Mouse (Mus musculus): ENCODE results near the gene Wnt16. TPM values are rescaled to one million over a fixed set of nuclear protein-coding genes. Genes with fewer than 3 reads are reported as not detected.

Wnt16 gene
- polyA plus RNA-seq, 3 experiments from 2014 or later: 0.36 to 0.47 TPM; not detected in 1

- no peak for ATAC-seq
These were observed 38.3 kb downstream of the Wnt16 start for GRCm38 (mm10) chr6:22326289-22326688.

- no peak for ATAC-seq
These were observed 39.1 kb downstream of the Wnt16 start for GRCm38 (mm10) chr6:22327091-22327490.

DNA sequence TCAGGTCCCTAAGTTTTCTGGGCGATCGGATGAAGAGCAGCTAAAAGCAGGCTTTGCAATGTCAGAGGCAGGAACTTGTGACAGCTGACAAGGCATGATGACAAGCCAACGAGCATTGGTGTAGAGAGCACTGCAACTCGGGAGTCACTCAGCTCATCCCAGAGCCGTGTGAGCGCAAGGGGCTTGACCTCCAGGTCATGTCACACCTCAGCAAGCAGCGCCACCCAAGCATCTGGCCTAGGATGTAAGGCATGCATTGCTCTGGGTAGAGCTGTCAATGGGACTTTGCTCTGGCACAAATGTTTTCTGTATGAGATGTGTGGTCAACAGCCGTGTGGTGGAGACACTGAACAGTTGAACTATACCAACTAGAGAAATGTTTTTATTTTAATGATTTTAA, 39.9 kb downstream of the Wnt16 start:
- no peak for ATAC-seq

GRCm38 (mm10) chr6:22330169-22330960, 42.3 kb downstream of the Wnt16 start:
- ATAC-seq: peak; percentile 90

GRCm38 (mm10) chr6:22332548-22332947, 44.5 kb downstream of the Wnt16 start:
- ATAC-seq: no peak

- ATAC-seq: no peak
These were observed 51.9 kb downstream of the Wnt16 start for GRCm38 (mm10) chr6:22339763-22340542.

GRCm38 (mm10) chr6:22340779-22341178, 52.8 kb downstream of the Wnt16 start:
- no peak for ATAC-seq

GRCm38 (mm10) chr6:22343292-22343691, 55.3 kb downstream of the Wnt16 start:
- ATAC-seq: no peak

DNA sequence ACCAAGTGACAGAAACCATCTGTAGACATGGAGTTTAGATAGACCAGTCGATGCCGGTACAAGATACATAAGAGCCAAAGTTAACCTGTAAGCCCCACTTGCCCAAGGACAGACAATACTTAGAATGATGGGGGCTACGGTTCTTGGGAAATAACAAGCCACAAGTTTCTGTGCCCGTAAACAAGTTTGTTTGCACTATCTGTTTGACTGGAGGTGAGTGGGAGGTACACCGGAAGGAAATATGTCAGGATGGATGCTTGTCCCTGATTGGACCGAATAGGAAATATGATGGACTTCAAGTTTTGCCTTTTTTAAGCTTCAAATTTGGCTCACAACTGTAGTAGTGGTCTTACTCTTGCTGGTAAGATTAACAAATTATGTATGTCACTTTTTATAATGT, 55.7 kb downstream of the Wnt16 start:
- peak; percentile 67 for ATAC-seq

GRCm38 (mm10) chr6:22344443-22344842, 56.4 kb downstream of the Wnt16 start:
- ATAC-seq: no peak

DNA sequence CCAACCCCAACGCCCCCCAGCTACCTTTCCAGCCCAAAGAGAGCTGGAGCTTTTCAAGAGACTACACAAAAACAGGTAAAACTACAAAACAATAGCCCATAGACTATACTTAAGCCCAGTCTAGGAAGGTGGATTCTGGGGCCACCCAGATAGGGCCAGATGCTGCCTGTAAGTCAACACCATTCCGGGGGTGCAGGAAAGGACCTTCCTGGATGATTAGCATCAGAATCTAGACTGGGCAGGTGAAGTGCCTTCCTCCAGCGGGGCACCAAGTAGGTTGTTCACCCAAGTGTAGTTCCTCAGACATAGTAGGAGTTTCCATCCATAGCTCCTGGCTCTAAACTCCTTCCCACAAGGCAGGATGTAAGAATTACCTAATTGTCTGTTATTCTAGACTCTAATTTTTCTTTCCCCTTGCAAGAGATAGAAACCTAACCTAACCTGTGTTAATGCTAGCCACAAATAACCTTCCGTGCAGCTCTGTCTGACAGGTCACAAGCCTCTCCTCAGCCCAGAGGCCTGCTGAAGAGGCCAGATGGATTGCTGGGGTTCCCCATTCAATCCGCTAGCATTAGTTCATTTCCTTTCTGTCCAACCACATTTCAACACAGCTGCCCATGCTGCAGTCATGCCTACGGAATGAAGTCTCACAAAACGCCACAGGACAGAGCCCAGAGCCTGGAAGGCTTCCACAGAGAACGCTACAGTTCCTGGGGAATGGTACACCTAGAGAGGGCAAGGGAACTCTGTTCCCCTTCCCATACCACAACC, 59.3 kb downstream of the Wnt16 start:
- no peak for ATAC-seq

Other genes with a start within 250 kb of the Wnt16 start
- gene Fam3c, start 68.0 kb downstream of the Wnt16 start, polyA plus RNA-seq (2017; shearing (Covaris generic)): 100 to 1,000 TPM in 2 of 3 experiments, 10 to 100 TPM in 1; 87.6 to 140 (median 107) TPM